Mouse (Mus musculus) midbrain, embryonic 11.5 days (tissue): ENCODE measurements around the gene Tmem255b. TPM values are rescaled to one million over a fixed set of nuclear protein-coding genes. Genes with fewer than 3 reads are reported as not detected.

Experiments
- ATAC-seq: fragments of 200-750 bp; cut with Nextera tagmentation; 2 replicates; pipeline ENCODE4 v1.8.0; 2017; ENCODE audit warnings: moderate TSS enrichment, moderate library complexity; ENCODE audit not compliant: low FRiP score
- DNase-seq: peaks from one replicate; pipeline ENCODE4 v3.0.0; 2015; ENCODE audit warnings: low spot score; ENCODE audit errors: missing footprints
- H3K27ac ChIP-seq: fragments of 300-500 bp; sonication (generic); 2 replicates; pipeline ENCODE4 v1.5.1; 2014; ENCODE audit warnings: low read depth, low read length
- H3K27me3 ChIP-seq: fragments of 300-500 bp; sonication (generic); 2 replicates; pipeline ENCODE4 v1.6.1; 2014; ENCODE audit warnings: mild to moderate bottlenecking, low read length, moderate library complexity, mixed read lengths; ENCODE audit not compliant: control insufficient read depth, insufficient read depth
- H3K36me3 ChIP-seq: fragments of 300-500 bp; sonication (generic); 2 replicates; pipeline ENCODE4 v1.6.1; 2014; ENCODE audit warnings: mild to moderate bottlenecking, low read length, moderate library complexity, mixed read lengths; ENCODE audit not compliant: control insufficient read depth, insufficient read depth
- H3K4me1 ChIP-seq: fragments of 300-500 bp; sonication (generic); 2 replicates; pipeline ENCODE4 v1.6.1; 2014; ENCODE audit warnings: low read length; ENCODE audit not compliant: control insufficient read depth, insufficient read depth
- H3K4me2 ChIP-seq: fragments of 300-500 bp; sonication (generic); 2 replicates; pipeline ENCODE4 v1.6.1; 2014; ENCODE audit warnings: mild to moderate bottlenecking, moderate library complexity
- H3K4me3 ChIP-seq: fragments of 300-500 bp; sonication (generic); 2 replicates; pipeline ENCODE4 v1.5.1; 2014; ENCODE audit warnings: low read depth, low read length
- H3K9ac ChIP-seq: fragments of 300-500 bp; sonication (generic); 2 replicates; pipeline ENCODE4 v1.6.1; 2014; ENCODE audit warnings: low read length
- H3K9me3 ChIP-seq: fragments of 300-500 bp; sonication (generic); 2 replicates; pipeline ENCODE4 v1.6.1; 2016; ENCODE audit warnings: low read length; ENCODE audit not compliant: control insufficient read depth
- WGBS: fragments of 180-500 bp; shearing (Covaris S2); extraction: QIAGEN DNeasy Blood & Tissue Kit; methylation state at CpG from one replicate; pipeline ENCODE4 v1.1.7; 2014; 5-methylcytosine and 5-hydroxymethylcytosine counted together
- polyA plus RNA-seq: library from polyadenylated mRNA; unstranded; fragments of >200 nt; fragmentation: Nextera tagmentation; extraction: Ambion mirVana; gene quantifications from 2 replicates; pipeline ENCODE4 v1.2.1, GENCODE M21; 2014

Tmem255b gene
- polyA plus RNA-seq, 1 experiment from 2014 or later = 0.29 TPM

GRCm38 (mm10) chr8:13455295-13455694 is 20.3 kb downstream of the Tmem255b start:
- H3K9me3 ChIP-seq = no peaks in the 10 kb centered on the region
- ATAC-seq (no peak), DNase-seq (no peak)
- peaks cover 4% of the 10 kb centered on the region; the same call in 1 of the 2 replicates for H3K4me1 ChIP-seq
- H3K9ac ChIP-seq = no peak overlapping the region
- H3K4me2 ChIP-seq = no peak overlapping the region
- no peaks in the 10 kb centered on the region for H3K27me3 ChIP-seq
- H3K27ac ChIP-seq = no peak overlapping the region
- H3K36me3 ChIP-seq = no peaks in the 10 kb centered on the region
- H3K4me3 ChIP-seq = no peak overlapping the region
- 41% methylated on average over 2 of the region's 2 CpGs for WGBS

- Histone ChIP-seq H3K4me2 (no peak overlapping the region), H3K4me1 (no peaks in the 10 kb centered on the region), H3K4me3 (no peak overlapping the region), H3K36me3 (no peaks in the 10 kb centered on the region), H3K27ac (no peak overlapping the region), H3K9ac (no peak overlapping the region), H3K27me3 (no peaks in the 10 kb centered on the region), H3K9me3 (no peaks in the 10 kb centered on the region)
- DNase-seq (no peak), ATAC-seq (no peak)
- WGBS = 92% methylated on average over 4 of the region's 4 CpGs
Measured at GRCm38 (mm10) chr8:13459431-13459830, 24.4 kb downstream of the Tmem255b start.

- H3K9ac ChIP-seq = no peak overlapping the region
- no peaks in the 10 kb centered on the region for H3K9me3 ChIP-seq
- DNase-seq = no peak
- H3K36me3 ChIP-seq = no peaks in the 10 kb centered on the region
- no peak overlapping the region for H3K27ac ChIP-seq
- no peak overlapping the region for H3K4me3 ChIP-seq
- H3K4me2 ChIP-seq = no peak overlapping the region
- H3K4me1 ChIP-seq = no peaks in the 10 kb centered on the region
- ATAC-seq = no peak
- H3K27me3 ChIP-seq = no peaks in the 10 kb centered on the region
- WGBS = 86% methylated on average over 17 of the region's 17 CpGs
Measured at GRCm38 (mm10) chr8:13461085-13461765, 26.2 kb downstream of the Tmem255b start.

- ATAC-seq (no peak), DNase-seq (peak; percentile 94)
- Histone ChIP-seq H3K4me3 (no peak overlapping the region), H3K4me2 (no peak overlapping the region), H3K9me3 (no peaks in the 10 kb centered on the region), H3K9ac (no peak overlapping the region), H3K36me3 (no peaks in the 10 kb centered on the region), H3K4me1 (no peaks in the 10 kb centered on the region), H3K27ac (no peak overlapping the region), H3K27me3 (no peaks in the 10 kb centered on the region)
- 39% methylated on average over 4 of the region's 4 CpGs for WGBS
Measured at GRCm38 (mm10) chr8:13461843-13462242, 26.9 kb downstream of the Tmem255b start.

- H3K36me3 ChIP-seq = no peaks in the 10 kb centered on the region
- ATAC-seq = no peak
- H3K27ac ChIP-seq = no peak overlapping the region
- no peak overlapping the region for H3K4me3 ChIP-seq
- 83% methylated on average over 10 of the region's 10 CpGs for WGBS
- H3K4me2 ChIP-seq = no peak overlapping the region
- H3K27me3 ChIP-seq = no peaks in the 10 kb centered on the region
- DNase-seq = no peak
- H3K4me1 ChIP-seq = no peaks in the 10 kb centered on the region
- no peak overlapping the region for H3K9ac ChIP-seq
- no peaks in the 10 kb centered on the region for H3K9me3 ChIP-seq
Measured at GRCm38 (mm10) chr8:13462392-13462791, 27.4 kb downstream of the Tmem255b start.

GRCm38 (mm10) chr8:13465324-13465723 is 30.3 kb downstream of the Tmem255b start:
- Histone ChIP-seq H3K9me3 (no peaks in the 10 kb centered on the region), H3K4me3 (no peak overlapping the region), H3K4me1 (no peaks in the 10 kb centered on the region), H3K27me3 (no peaks in the 10 kb centered on the region), H3K36me3 (no peaks in the 10 kb centered on the region), H3K9ac (no peak overlapping the region), H3K27ac (no peak overlapping the region), H3K4me2 (no peak overlapping the region)
- DNase-seq (no peak), ATAC-seq (no peak)
- 64% methylated on average over 7 of the region's 7 CpGs for WGBS

- Histone ChIP-seq H3K27ac (no peak overlapping the region), H3K4me2 (no peak overlapping the region), H3K4me3 (no peak overlapping the region), H3K4me1 (no peaks in the 10 kb centered on the region), H3K9me3 (no peaks in the 10 kb centered on the region), H3K36me3 (no peaks in the 10 kb centered on the region), H3K27me3 (no peaks in the 10 kb centered on the region), H3K9ac (no peak overlapping the region)
- no peak for ATAC-seq
- WGBS = 61% methylated on average over 5 of the region's 5 CpGs
- DNase-seq = no peak
Measured at GRCm38 (mm10) chr8:13466989-13467388, 32.0 kb downstream of the Tmem255b start.

GRCm38 (mm10) chr8:13468737-13469136 is 33.7 kb downstream of the Tmem255b start:
- no peak for DNase-seq
- WGBS = 84% methylated on average over 9 of the region's 9 CpGs
- Histone ChIP-seq H3K4me2 (no peak overlapping the region), H3K9ac (no peak overlapping the region), H3K4me3 (no peak overlapping the region), H3K36me3 (no peaks in the 10 kb centered on the region), H3K4me1 (no peaks in the 10 kb centered on the region), H3K27me3 (no peaks in the 10 kb centered on the region), H3K27ac (no peak overlapping the region), H3K9me3 (no peaks in the 10 kb centered on the region)
- no peak for ATAC-seq

- no peak overlapping the region for H3K27ac ChIP-seq
- no peaks in the 10 kb centered on the region for H3K9me3 ChIP-seq
- no peak overlapping the region for H3K4me3 ChIP-seq
- no peaks in the 10 kb centered on the region for H3K27me3 ChIP-seq
- H3K4me1 ChIP-seq = no peaks in the 10 kb centered on the region
- no peak overlapping the region for H3K9ac ChIP-seq
- H3K4me2 ChIP-seq = no peak overlapping the region
- DNase-seq (no peak), ATAC-seq (no peak)
- 85% methylated on average over 11 of the region's 11 CpGs for WGBS
- no peaks in the 10 kb centered on the region for H3K36me3 ChIP-seq
Measured at GRCm38 (mm10) chr8:13471484-13471883, 36.5 kb downstream of the Tmem255b start.
